Mouse (Mus musculus) granulocyte monocyte progenitor cell, adult 5-6 weeks (primary cell): ENCODE results near the gene Styx. TPM values are rescaled to one million over a fixed set of nuclear protein-coding genes. Genes with fewer than 3 reads are reported as not detected.
"Not testable (repeated sequence)": the region's sequence is repeated elsewhere in the genome, so short reads cannot be mapped to it uniquely, and the experiment has no call there.

Experiments used
- ATAC-seq: replicated peaks from 2 replicates; pipeline ENCODE4 v1.8.0; 2016; ENCODE audit warnings: mild to moderate bottlenecking, moderate TSS enrichment, inconsistent platforms; ENCODE audit not compliant: poor library complexity, severe bottlenecking
- total RNA-seq, 2 experiments: library from RNA; stranded (forward) in 1 of 2; stranded (reverse) in 1 of 2; fragments of 200-712, 200-1000 nt in 1 of 2; fragments of >200 nt in 1 of 2; fragmentation: Nextera tagmentation in 1 of 2; gene quantifications; 2 replicates each; pipeline ENCODE4 v1.2.3; 2014 to 2017

The Styx gene
- total RNA-seq, 2 experiments from 2014 or later, result 13.2 to 26.8 TPM

- ATAC-seq, result no peak
Measured at GRCm38 (mm10) chr14:45462875-45463475, 112.1 kb downstream of the Styx start.

GRCm38 (mm10) chr14:45463599-45463998 is 112.7 kb downstream of the Styx start:
- no peak for ATAC-seq

GRCm38 (mm10) chr14:45464036-45465035 is 113.4 kb downstream of the Styx start:
- no peak for ATAC-seq

GRCm38 (mm10) chr14:45466371-45466770 is 115.5 kb downstream of the Styx start:
- not testable (repeated sequence) for ATAC-seq

- ATAC-seq, result no peak
Measured at GRCm38 (mm10) chr14:45469446-45469845, 118.6 kb downstream of the Styx start.

Other genes with a start within 250 kb of the Styx start
- gene Gpr137c, start 131.4 kb upstream of the Styx start, total RNA-seq (2014; fragmentation: Nextera tagmentation), result 0.34 and 2.2 TPM in 2 replicates
- gene Gpr137c, start 131.4 kb upstream of the Styx start, total RNA-seq (2017), result 1.3 and 2.0 TPM in 2 replicates
- 6.4 and 26.8 TPM in 2 replicates for gene Txndc16, start 130.8 kb upstream of the Styx start, total RNA-seq (2014; fragmentation: Nextera tagmentation)
- gene Txndc16, start 130.8 kb upstream of the Styx start, total RNA-seq (2017), result 14.1 and 23.8 TPM in 2 replicates
- 92.0 and 114 TPM in 2 replicates for gene Ero1l, start 32.3 kb upstream of the Styx start, total RNA-seq (2014; fragmentation: Nextera tagmentation)
- 55.0 and 73.0 TPM in 2 replicates for gene Ero1l, start 32.3 kb upstream of the Styx start, total RNA-seq (2017)
- gene Psmc6, start 21.3 kb upstream of the Styx start, total RNA-seq (2014; fragmentation: Nextera tagmentation), result 136 and 145 TPM in 2 replicates
- gene Psmc6, start 21.3 kb upstream of the Styx start, total RNA-seq (2017), result 221 and 284 TPM in 2 replicates
- gene Gnpnat1, start 53.8 kb downstream of the Styx start, total RNA-seq (2014; fragmentation: Nextera tagmentation), result 42.0 and 72.4 TPM in 2 replicates
- gene Gnpnat1, start 53.8 kb downstream of the Styx start, total RNA-seq (2017), result 30.2 and 50.2 TPM in 2 replicates
- gene Fermt2, start 179.0 kb downstream of the Styx start, total RNA-seq (2014; fragmentation: Nextera tagmentation), result not detected in 2 replicates
- gene Fermt2, start 179.0 kb downstream of the Styx start, total RNA-seq (2017), result not detected in 2 replicates